Mouse (Mus musculus) right cerebral cortex, adult 18-20 months (tissue): ENCODE data around the gene Cmtm5.

Experiments used
- DNase-seq: peaks from one replicate; pipeline ENCODE4 v3.0.0; 2022; ENCODE audit warnings: mixed read lengths

The Cmtm5 gene

GRCm38 (mm10) chr14:54935904-54936830, at the start of gene Cmtm5:
Gene Cmtm5, plus strand, starts transcription at chr14:54936261.
- peak; percentile 80 for DNase-seq

DNA sequence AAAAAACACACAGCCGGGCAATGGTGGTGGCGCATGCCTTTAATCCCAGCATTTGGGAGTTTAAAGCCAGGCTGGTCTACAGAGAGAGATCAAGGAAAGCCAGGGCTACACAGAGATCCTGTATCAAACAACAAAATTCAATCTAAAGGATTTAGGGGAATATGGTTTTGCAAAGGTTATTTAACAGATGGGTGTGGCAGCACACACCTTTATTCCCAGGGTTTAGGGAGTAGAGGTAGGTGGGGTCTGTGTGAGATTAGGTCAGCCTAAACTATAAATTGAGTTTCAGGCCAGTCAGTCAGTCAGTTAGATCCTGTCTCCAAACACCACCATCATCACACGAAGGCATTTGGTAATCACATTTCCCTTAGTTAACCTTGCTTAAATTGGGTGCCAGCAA, 43.9 kb upstream of the Cmtm5 start, which contains the start of gene Pabpn1:
Gene Pabpn1 (plus strand): TSS at position 301 of the 400 bp plus-strand sequence.
- no peak for DNase-seq

- DNase-seq, result peak; percentile 99
Observed at GRCm38 (mm10) chr14:54893651-54894181, 42.3 kb upstream of the Cmtm5 start.

GRCm38 (mm10) chr14:54894296-54895151, 41.5 kb upstream of the Cmtm5 start:
- peak; percentile 61 for DNase-seq

GRCm38 (mm10) chr14:54897445-54897844, 38.6 kb upstream of the Cmtm5 start:
- DNase-seq, result no peak

DNA sequence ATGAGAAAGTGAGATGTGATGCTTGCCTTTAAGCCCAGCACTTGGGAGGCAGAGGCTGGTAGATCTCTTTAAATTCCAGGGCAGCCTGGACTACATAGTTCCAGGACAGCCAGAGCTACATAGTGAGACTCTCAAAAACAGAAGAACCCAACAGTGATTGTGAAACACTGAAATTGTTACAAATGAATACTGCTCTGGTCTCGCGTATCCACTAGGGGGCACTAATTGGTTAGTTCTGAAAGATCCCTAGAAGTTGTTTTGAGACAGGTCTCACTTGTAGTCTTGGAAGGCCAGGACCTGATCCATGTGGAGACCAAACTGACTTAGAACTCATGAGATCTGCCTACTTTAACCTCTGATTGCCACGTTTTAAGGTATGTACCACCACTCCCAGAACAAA, 35.7 kb upstream of the Cmtm5 start:
- DNase-seq, result peak; percentile 79

DNA sequence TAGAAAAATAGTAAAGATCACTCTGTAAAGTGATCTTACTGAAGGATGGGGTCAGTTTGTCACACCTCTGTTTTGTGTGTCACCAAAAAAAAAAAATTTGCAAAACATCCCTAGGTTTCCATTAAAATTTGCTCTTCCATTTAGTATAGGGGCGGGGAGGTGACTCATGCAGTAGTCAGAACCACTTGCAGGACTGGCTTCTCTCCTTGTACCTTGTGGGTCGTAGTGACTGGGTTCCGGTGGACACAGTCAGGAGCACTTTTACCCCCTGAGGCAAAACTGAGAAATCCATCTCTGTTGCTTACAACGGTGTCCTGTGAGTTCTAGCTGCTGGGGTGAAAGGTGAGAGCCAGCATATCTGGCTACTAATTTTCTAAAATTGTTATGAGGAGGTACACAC, 32.4 kb upstream of the Cmtm5 start:
- DNase-seq, result no peak

GRCm38 (mm10) chr14:54908682-54909081, 27.4 kb upstream of the Cmtm5 start:
- no peak for DNase-seq

DNA sequence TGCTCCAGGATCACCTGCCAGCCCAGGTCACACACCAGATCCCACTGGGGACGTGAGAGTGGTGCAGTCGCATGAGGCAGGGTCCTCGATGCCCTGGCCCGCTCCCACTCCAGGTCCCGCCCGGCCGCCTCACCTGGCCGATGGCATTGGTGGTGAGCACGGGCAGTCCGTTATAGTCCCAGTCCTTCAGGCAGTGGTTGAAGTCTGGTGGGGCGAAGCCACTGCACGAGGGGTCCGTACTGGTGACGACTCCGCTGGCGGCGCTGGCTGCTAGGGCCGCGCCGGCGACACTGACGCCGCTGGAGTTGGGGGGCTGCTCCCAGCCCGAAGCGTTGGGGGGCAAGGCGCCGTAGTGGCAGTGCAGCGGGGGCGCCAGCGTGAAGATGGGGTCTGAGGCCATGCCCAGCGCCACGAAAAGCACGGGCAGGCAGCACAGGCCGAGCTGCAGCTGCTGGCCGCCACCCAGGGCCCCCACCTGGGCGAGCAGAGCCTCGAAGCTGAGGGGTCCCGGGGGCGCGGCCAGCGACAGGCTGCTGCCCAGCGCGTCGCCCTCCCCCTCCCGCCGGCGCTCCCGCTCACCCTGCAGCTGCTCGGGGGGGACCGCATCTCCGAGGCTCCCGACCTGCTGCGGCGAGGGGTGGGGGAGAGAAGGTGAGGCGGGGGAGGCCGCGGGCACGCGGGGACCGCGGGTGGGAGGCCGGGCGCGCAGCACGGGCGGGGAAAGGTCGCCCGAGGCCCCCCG, 23.8 kb upstream of the Cmtm5 start:
- peak; percentile 39 for DNase-seq

DNA sequence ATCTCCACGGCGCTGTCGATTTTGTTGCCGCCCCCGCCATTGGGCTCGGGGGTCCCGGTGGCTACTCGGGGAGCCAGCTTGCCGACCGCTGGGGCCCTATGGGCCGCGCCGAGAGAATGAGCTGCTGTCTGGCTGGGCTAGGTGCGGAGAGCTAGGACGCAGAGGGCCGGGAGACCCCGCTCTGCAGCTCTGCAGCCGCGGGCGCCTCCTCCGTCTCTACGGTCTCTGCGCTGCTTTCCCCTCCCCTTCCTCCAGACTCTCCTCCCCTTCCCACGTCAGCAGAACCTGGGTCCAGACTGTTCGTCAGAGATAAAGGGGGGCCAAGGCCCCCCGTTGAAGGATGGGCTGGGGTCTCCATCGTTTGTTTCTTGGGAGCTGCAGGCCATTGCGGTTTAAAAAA, 23.2 kb upstream of the Cmtm5 start, which contains the start of gene Slc22a17:
Gene Slc22a17 (minus strand): TSS at position 247 of the 400 bp plus-strand sequence.
- DNase-seq, result peak; percentile 83

- DNase-seq, result no peak
Observed at GRCm38 (mm10) chr14:54913343-54913742, 22.7 kb upstream of the Cmtm5 start.

GRCm38 (mm10) chr14:54920076-54920685, 15.9 kb upstream of the Cmtm5 start:
- DNase-seq, result no peak

DNA sequence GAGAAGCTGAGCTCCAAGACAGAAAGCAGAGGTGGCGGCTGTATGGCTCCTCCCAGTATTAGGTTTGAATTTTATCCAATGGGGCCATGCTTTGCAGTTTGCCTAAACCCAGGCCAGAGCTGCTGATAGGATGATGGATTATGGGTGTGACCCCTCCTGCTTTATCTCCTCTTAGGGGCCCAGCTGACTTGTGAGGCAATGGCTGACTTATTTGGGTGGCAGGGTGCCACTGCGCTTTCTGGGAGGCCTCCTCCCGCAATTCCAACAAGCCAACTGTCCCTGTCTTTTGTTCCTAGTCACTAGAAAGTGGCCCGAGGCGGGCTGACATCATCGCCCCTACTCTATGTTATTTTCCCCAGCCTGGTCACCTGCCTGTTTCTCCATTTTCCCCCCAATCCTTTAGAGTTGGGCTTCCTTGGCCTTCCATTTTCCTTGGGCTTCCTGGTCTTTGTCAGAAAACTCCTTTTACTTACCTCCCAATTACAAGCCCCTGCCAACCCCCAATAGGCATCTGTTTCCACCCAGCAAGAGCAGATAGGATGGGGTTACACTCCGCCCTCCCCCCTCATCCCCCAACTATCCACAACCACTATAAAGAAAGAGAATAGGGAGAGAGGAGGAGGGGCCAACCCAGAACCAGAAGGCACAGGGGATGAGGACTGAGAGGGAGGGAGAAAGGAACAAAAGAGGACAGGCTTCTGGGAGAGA, 11.3 kb upstream of the Cmtm5 start:
- no peak for DNase-seq

- peak; percentile 46 for DNase-seq
Observed at GRCm38 (mm10) chr14:54925349-54926342, 10.4 kb upstream of the Cmtm5 start, which contains the start of gene Efs. Gene Efs, minus strand, starts transcription at chr14:54926126.

DNA sequence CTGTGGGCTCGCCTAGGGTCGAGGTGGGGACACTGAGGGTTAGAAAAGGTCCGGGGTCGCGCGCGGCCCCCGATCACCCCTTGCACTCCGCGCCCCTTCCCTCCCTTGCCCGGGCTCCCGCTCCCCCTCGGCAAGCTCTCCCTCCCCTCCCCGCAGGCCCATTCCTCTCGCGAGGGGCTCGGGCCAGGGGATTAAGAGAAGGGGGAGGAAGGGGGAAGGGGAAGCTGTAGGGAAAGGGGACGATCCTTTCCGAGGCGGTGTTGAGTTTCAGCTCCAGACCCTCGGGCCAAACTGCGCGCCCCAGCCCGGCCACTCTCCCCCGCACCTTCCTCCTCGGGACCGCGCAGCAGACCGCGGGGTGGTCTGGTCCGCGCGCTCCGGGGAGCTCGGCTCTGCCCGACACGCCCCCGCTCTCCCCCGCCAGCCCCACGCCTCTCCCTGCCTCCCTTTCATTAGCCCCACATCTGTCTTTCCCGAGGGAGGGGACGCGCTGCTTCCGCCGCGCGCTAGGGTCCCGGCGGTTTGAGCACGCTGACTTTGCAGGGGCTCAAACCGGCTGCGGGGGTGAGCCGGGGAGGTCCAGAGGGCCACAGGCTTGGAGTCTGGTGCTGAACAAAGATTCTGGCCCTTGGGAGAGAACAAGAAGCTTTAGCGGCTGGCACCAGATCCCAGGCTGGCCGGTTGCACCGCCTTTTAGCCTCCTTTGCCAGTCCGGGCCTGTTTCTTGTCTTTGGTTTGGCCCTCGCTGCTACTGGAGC, 9.5 kb upstream of the Cmtm5 start:
- peak; percentile 30 for DNase-seq

DNA sequence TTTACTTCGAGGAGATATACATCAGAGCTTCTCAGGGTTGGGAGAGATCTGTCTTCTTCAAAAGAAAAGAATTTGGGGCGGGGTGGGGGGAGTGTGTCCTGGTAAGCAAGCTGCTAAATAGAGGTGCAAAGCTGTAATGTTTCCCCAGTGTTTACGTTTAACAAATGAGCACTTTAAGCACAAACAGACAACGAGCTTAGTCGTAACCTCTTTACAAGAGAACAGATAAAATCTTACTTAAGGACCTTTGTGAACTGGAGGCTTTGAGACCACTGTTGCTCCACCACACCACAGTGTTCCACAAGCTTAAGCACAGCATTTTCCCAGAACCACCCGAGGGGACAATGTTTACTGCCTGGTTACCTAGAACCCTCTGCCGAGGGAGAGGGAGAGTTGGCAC, 8.8 kb upstream of the Cmtm5 start:
- DNase-seq, result no peak

- no peak for DNase-seq
Observed at GRCm38 (mm10) chr14:54929801-54930200, 6.3 kb upstream of the Cmtm5 start.

DNA sequence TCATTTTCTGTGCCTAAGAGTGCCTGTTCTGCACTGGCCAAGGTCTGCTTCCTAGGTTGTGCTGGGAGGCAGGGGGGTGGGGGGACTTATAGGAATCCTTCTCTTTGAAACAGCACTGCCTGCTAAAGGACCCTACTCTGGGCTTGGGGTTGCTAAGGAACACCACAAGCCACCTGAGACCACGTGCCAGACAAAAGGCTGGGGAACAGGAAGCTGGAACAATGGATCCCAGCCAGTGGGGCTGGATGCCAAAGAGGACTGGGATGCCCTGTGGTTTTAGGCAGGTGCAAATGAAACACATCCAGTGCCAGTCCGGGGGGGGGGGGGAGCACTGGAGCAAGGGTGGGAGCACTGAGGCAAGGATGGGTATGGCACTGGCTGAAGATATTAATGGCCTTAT, 5.6 kb upstream of the Cmtm5 start:
- no peak for DNase-seq

- no peak for DNase-seq
Observed at GRCm38 (mm10) chr14:54932645-54933150, 3.4 kb upstream of the Cmtm5 start, which contains the start of gene Il25. Gene Il25, plus strand, starts transcription at chr14:54932695.
